Mouse (Mus musculus): ENCODE data around the gene Boll. TPM values are rescaled to one million over a fixed set of nuclear protein-coding genes. Genes with fewer than 3 reads are reported as not detected.

Boll gene
- total and polyA plus RNA-seq, 3 experiments: not detected

- TF ChIP-seq EP300 (IDR thresholded peaks at IDR 0.05; ENCODE audit: low read length) (peak; percentile 48; the same call in 1 of the 2 replicates), RCOR1 (conservative IDR thresholded peaks at IDR 0.05; ENCODE audit: low read depth, low read length) (no peak), E2F4 (IDR thresholded peaks at IDR 0.05; ENCODE audit: insufficient replicate concordance, low read depth, low read length) (no peak), POLR2AphosphoS2 (IDR thresholded peaks at IDR 0.05; ENCODE audit: low read depth, low read length) (no peak), CHD1 (IDR thresholded peaks at IDR 0.05; ENCODE audit: low read depth, low read length) (no peak)
Observed at GRCm38 (mm10) chr1:55380527-55380926, 17.3 kb upstream of the Boll start (continued).

GRCm38 (mm10) chr1:55372626-55373025, 9.4 kb upstream of the Boll start:
- no peak for DNase-seq (ENCODE audit: extremely low read depth)
- no peak overlapping the region for H3K4me3 ChIP-seq (replicated peaks in 1 of 3; ENCODE audit: low read depth in 2 of 3, low read length in 2 of 3, poor library complexity in 1 of 3)
- dilution Hi-C loops (cut with MboI; ENCODE audit: extremely low pct_ligation_motif_present, extremely low pct_unique_long_range_greater_than_20kb, low sequenced_read_pairs): no loop called here

DNA sequence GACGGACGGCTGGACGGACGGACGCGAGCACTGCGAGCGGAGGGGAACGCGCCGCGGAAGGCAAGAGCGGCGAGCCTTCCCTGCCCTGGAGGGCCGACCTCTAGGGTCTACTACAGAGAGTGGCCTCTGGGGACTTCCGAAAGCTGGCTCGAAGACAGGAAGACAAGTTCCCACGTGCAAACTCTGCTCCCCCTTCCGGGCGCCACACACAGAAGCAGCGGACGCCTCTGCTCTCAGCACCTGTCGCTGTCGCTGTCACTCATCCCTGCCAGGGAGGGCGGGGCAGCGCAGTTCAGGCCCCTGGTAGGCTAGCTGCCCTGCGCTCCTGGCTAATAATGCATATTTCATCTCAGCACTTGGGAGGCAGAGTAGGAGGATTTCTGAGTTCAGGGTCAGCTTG, 317 bp upstream of the Boll start:
- no peaks in the 10 kb centered on the region for H3K79me2 ChIP-seq (replicated peaks; ENCODE audit: control insufficient read depth, extremely low read depth, insufficient read depth, poor library complexity, severe bottlenecking)
- DNase-seq (ENCODE audit: extremely low read depth): no peak
- no peaks in the 10 kb centered on the region for H3K36me3 ChIP-seq (replicated peaks in 1 of 2; ENCODE audit: control insufficient read depth in 1 of 2, insufficient read depth in 1 of 2, low read length in 1 of 2)
- H3K27ac ChIP-seq (ENCODE audit: insufficient read depth, low read depth): no peak overlapping the region
- H3K9ac ChIP-seq (ENCODE audit: insufficient read depth, low read depth): no peak overlapping the region
- TF ChIP-seq NRF1 (IDR thresholded peaks at IDR 0.05; ENCODE audit: low read depth, low read length) (no peak), TBP (conservative IDR thresholded peaks at IDR 0.05; ENCODE audit: low read depth, low read length) (no peak), ZNF384 (IDR thresholded peaks at IDR 0.05; ENCODE audit: low read depth, low read length) (no peak), E2F4 (IDR thresholded peaks at IDR 0.05; ENCODE audit: insufficient replicate concordance, low read depth, low read length) (no peak), POLR2AphosphoS2 (IDR thresholded peaks at IDR 0.05; ENCODE audit: low read depth, low read length) (no peak), MYC (IDR thresholded peaks at IDR 0.05; ENCODE audit: low read depth, low read length) (no peak), JUND (conservative IDR thresholded peaks at IDR 0.05; ENCODE audit: low read depth, low read length) (no peak), ZC3H11A (IDR thresholded peaks at IDR 0.05; ENCODE audit: low read depth, low read length) (no peak), EP300 (IDR thresholded peaks at IDR 0.05; ENCODE audit: low read length) (no peak), IRF4 (IDR thresholded peaks at IDR 0.05; ENCODE audit: low read depth, low read length) (no peak), CTCF (conservative IDR thresholded peaks at IDR 0.05 in 1 of 2, IDR thresholded peaks at IDR 0.05 in 1 of 2; ENCODE audit: low read depth in 2 of 2, low read length in 2 of 2) (no peak), MAZ (IDR thresholded peaks at IDR 0.05; ENCODE audit: low read depth, low read length) (no peak), RAD21 (IDR thresholded peaks at IDR 0.05; ENCODE audit: low read depth, low read length) (no peak), MAX (IDR thresholded peaks at IDR 0.05; ENCODE audit: low read length) (no peak), NELFE (IDR thresholded peaks at IDR 0.05; ENCODE audit: low read depth, low read length) (no peak), USF2 (conservative IDR thresholded peaks at IDR 0.05; ENCODE audit: low read depth, low read length) (no peak), MEF2A (IDR thresholded peaks at IDR 0.05; ENCODE audit: borderline replicate concordance, low read depth, low read length) (no peak), HCFC1 (IDR thresholded peaks at IDR 0.05; ENCODE audit: low read depth, low read length) (no peak)
- in situ Hi-C loops (cut with MboI; ENCODE audit: low pct_ligation_motif_present, low pct_unique_long_range_greater_than_20kb, low sequenced_read_pairs): no loop called here
- no peaks in the 10 kb centered on the region for H3K4me1 ChIP-seq (ENCODE audit: control insufficient read depth in 1 of 2, insufficient read depth in 2 of 2)
- H3K4me2 ChIP-seq (ENCODE audit: insufficient read depth, low read depth, poor library complexity, severe bottlenecking): no peak overlapping the region
- no peak overlapping the region for H3K4me3 ChIP-seq (replicated peaks in 1 of 3; ENCODE audit: low read depth in 2 of 3, low read length in 2 of 3, poor library complexity in 1 of 3)
- H3K27me3 ChIP-seq (replicated peaks): no peaks in the 10 kb centered on the region
- peaks cover 14% of the 10 kb centered on the region for H3K9me3 ChIP-seq (replicated peaks; ENCODE audit: low read length)
- dilution Hi-C loops (cut with MboI; ENCODE audit: extremely low pct_ligation_motif_present, extremely low pct_unique_long_range_greater_than_20kb, low sequenced_read_pairs): no loop called here

More at GRCm38 (mm10) chr1:55372626-55373025, 9.4 kb upstream of the Boll start:
- TF ChIP-seq IRF4 (IDR thresholded peaks at IDR 0.05; ENCODE audit: low read depth, low read length) (no peak), ZKSCAN1 (IDR thresholded peaks at IDR 0.05; ENCODE audit: borderline replicate concordance, low read depth, low read length) (no peak), ELF1 (IDR thresholded peaks at IDR 0.05; ENCODE audit: low read depth, low read length) (no peak), MAFK (IDR thresholded peaks at IDR 0.05; ENCODE audit: insufficient replicate concordance, low read length) (no peak), SIN3A (IDR thresholded peaks at IDR 0.05; ENCODE audit: low read length) (no peak), KAT2A (IDR thresholded peaks at IDR 0.05; ENCODE audit: insufficient replicate concordance, low read length) (no peak), CHD1 (IDR thresholded peaks at IDR 0.05; ENCODE audit: low read depth, low read length) (no peak), USF2 (conservative IDR thresholded peaks at IDR 0.05; ENCODE audit: low read depth, low read length) (no peak), MEF2A (IDR thresholded peaks at IDR 0.05; ENCODE audit: borderline replicate concordance, low read depth, low read length) (no peak), RAD21 (IDR thresholded peaks at IDR 0.05; ENCODE audit: low read depth, low read length) (no peak), PAX5 (IDR thresholded peaks at IDR 0.05; ENCODE audit: low read length) (no peak), NRF1 (IDR thresholded peaks at IDR 0.05; ENCODE audit: low read depth, low read length) (no peak), MAX (IDR thresholded peaks at IDR 0.05; ENCODE audit: low read length) (no peak), ZNF384 (IDR thresholded peaks at IDR 0.05; ENCODE audit: low read depth, low read length) (no peak), SMC3 (IDR thresholded peaks at IDR 0.05; ENCODE audit: low read depth, low read length) (no peak), ZC3H11A (IDR thresholded peaks at IDR 0.05; ENCODE audit: low read depth, low read length) (no peak), CTCF (conservative IDR thresholded peaks at IDR 0.05 in 1 of 2, IDR thresholded peaks at IDR 0.05 in 1 of 2; ENCODE audit: low read depth in 2 of 2, low read length in 2 of 2) (no peak), JUN (IDR thresholded peaks at IDR 0.05; ENCODE audit: insufficient read depth, low read depth, low read length) (no peak), EP300 (IDR thresholded peaks at IDR 0.05; ENCODE audit: low read length) (no peak)
- in situ Hi-C loops (cut with MboI; ENCODE audit: low pct_ligation_motif_present, low pct_unique_long_range_greater_than_20kb, low sequenced_read_pairs): no loop called here
- H3K4me2 ChIP-seq (ENCODE audit: insufficient read depth, low read depth, poor library complexity, severe bottlenecking): no peak overlapping the region
- H3K27me3 ChIP-seq (replicated peaks): no peaks in the 10 kb centered on the region
- no peaks in the 10 kb centered on the region for H3K36me3 ChIP-seq (replicated peaks in 1 of 2; ENCODE audit: control insufficient read depth in 1 of 2, insufficient read depth in 1 of 2, low read length in 1 of 2)
- no peak overlapping the region for H3K27ac ChIP-seq (ENCODE audit: insufficient read depth, low read depth)
- H3K79me2 ChIP-seq (replicated peaks; ENCODE audit: control insufficient read depth, extremely low read depth, insufficient read depth, poor library complexity, severe bottlenecking): no peaks in the 10 kb centered on the region
- no peak overlapping the region for H3K9ac ChIP-seq (ENCODE audit: insufficient read depth, low read depth)
- H3K9me3 ChIP-seq (replicated peaks; ENCODE audit: low read length): no peaks in the 10 kb centered on the region
- H3K4me1 ChIP-seq (ENCODE audit: control insufficient read depth in 1 of 2, insufficient read depth in 2 of 2): no peaks in the 10 kb centered on the region

Data from CH12.LX (cell line).